Mouse (Mus musculus) ES-Bruce4 (cell line): ENCODE data around the gene Arhgap21. TPM values are rescaled to one million over a fixed set of nuclear protein-coding genes. Genes with fewer than 3 reads are reported as not detected.

Experiments used
- H3K27ac ChIP-seq: 2 replicates; pipeline ENCODE4 v1.5.1; 2012; ENCODE audit warnings: low read length, inconsistent platforms; ENCODE audit not compliant: insufficient read depth
- H3K27me3 ChIP-seq: 2 replicates; pipeline ENCODE4 v1.6.1; 2012; ENCODE audit warnings: mild to moderate bottlenecking, low read length, inconsistent platforms; ENCODE audit not compliant: control insufficient read depth, poor library complexity, insufficient read depth, severe bottlenecking
- H3K36me3 ChIP-seq: 2 replicates; pipeline ENCODE4 v1.6.1; 2012; ENCODE audit warnings: inconsistent platforms, mild to moderate bottlenecking, low read length, moderate library complexity; ENCODE audit not compliant: control insufficient read depth, poor library complexity, insufficient read depth, severe bottlenecking
- H3K4me1 ChIP-seq: one replicate; pipeline ENCODE4 v1.8.1; 2011; ENCODE audit warnings: low read length; ENCODE audit not compliant: control insufficient read depth, insufficient read depth
- H3K4me3 ChIP-seq: 2 replicates; pipeline ENCODE4 v1.5.1; 2011; ENCODE audit warnings: low read depth, mild to moderate bottlenecking, low read length
- H3K9ac ChIP-seq: 2 replicates; pipeline ENCODE4 v1.6.1; 2012; ENCODE audit warnings: low read depth, mild to moderate bottlenecking, inconsistent platforms; ENCODE audit not compliant: poor library complexity, severe bottlenecking
- H3K9me3 ChIP-seq: replicated peaks from 2 replicates; pipeline ENCODE4 v1.6.1; 2012; ENCODE audit warnings: mild to moderate bottlenecking, low read length, inconsistent platforms; ENCODE audit not compliant: control insufficient read depth, poor library complexity, insufficient read depth, severe bottlenecking
- CTCF ChIP-seq: IDR thresholded peaks from one replicate; pipeline ENCODE4 v1.8.1; 2011; ENCODE audit warnings: low read depth, low read length
- EP300 ChIP-seq: IDR thresholded peaks from 2 replicates; pipeline ENCODE4 v1.6.1; 2011; ENCODE audit warnings: low read depth, low read length; ENCODE audit not compliant: insufficient read depth
- POLR2A ChIP-seq: IDR thresholded peaks from one replicate; pipeline ENCODE4 v1.8.1; 2011; ENCODE audit warnings: low read length; ENCODE audit not compliant: insufficient read depth
- polyA plus RNA-seq: library from polyadenylated mRNA; stranded (reverse); fragments of >200 nt; gene quantifications from 2 replicates; pipeline ENCODE4 v1.2.4, GENCODE M21; 2011; ENCODE audit warnings: low read depth; ENCODE audit not compliant: missing spikeins, insufficient read depth, insufficient read length

Gene Arhgap21
- polyA plus RNA-seq, 1 experiment = 154 TPM

DNA sequence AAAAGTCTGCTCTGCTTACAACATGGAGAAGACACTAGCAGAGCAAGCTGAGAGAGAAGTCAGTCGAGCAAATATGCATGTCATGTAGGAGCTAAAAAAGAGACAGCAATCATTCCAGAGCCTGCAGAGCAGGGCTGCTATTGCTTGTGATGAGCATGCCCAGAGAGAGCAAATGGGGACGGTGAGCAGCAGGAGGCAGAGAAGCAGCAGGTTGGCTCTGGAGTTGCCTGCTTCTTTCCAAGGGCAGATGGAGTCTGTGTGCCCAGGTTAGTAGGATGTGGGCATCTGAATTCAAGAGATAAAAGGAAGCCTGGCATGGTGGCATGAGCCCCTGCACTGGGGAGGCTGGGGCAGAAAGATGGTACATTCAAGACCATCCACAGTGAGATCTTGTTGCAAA is 6.4 kb downstream of the Arhgap21 start:
- peaks cover 7% of the 10 kb centered on the region for H3K4me1 ChIP-seq
- TF ChIP-seq CTCF (no peak), POLR2A (no peak), EP300 (no peak)
- no peak overlapping the region for H3K27ac ChIP-seq
- H3K36me3 ChIP-seq = 0 out of 2 replicates have a peak, but pooled peaks cover 2% of the 10 kb centered on the region
- no peaks in the 10 kb centered on the region for H3K27me3 ChIP-seq
- no peak overlapping the region for H3K9ac ChIP-seq
- no peaks in the 10 kb centered on the region for H3K9me3 ChIP-seq
- no peak overlapping the region for H3K4me3 ChIP-seq

DNA sequence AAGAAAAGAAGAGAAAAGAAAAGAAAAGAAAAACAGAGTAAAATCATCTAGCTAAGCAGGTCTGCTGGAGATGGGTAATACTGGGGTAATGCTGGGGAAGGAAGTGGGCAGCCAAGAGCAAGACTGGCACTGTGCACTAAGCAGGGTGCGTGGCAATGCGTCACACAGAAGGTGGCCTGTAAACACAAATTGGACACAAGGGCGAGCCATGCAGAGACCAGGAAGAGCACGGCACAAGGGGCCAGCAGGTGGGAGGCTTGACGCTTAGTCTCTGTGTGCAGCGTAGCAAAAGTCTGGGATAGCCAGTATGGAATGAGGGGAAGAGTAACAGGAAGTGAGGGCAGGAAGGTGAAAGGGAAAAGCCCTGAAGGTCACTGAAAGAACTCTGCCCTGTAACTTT is 6.9 kb downstream of the Arhgap21 start:
- peaks cover 7% of the 10 kb centered on the region for H3K4me1 ChIP-seq
- no peak for TF ChIP-seq POLR2A
- TF ChIP-seq CTCF = no peak
- no peak for TF ChIP-seq EP300
- H3K27ac ChIP-seq = no peak overlapping the region
- no peak overlapping the region for H3K4me3 ChIP-seq
- no peak overlapping the region for H3K9ac ChIP-seq
- H3K36me3 ChIP-seq = 0 out of 2 replicates have a peak, but pooled peaks cover 2% of the 10 kb centered on the region
- H3K9me3 ChIP-seq = no peaks in the 10 kb centered on the region
- no peaks in the 10 kb centered on the region for H3K27me3 ChIP-seq

DNA sequence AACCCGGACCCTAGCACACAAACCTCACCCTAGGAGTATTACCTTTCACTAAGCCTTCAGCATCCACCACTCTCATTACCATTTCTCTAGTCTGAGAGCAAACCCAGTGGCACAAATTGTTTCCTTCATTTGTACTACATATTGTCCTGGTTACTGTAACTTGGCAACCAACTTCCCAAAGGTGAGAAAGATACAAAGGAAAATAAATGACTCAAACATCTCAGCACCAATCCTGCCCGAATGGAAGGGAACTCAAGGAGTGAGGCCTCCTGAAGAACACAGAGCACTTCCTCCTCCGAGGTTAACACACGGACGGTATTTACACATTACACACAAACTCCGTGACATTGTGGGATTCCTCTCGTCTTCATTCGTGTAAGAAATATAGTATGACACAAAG is 7.4 kb downstream of the Arhgap21 start:
- H3K4me3 ChIP-seq = no peak overlapping the region
- H3K9me3 ChIP-seq = no peaks in the 10 kb centered on the region
- no peak overlapping the region for H3K27ac ChIP-seq
- no peak for TF ChIP-seq EP300
- TF ChIP-seq POLR2A = no peak
- TF ChIP-seq CTCF = no peak
- no peaks in the 10 kb centered on the region for H3K27me3 ChIP-seq
- 0 out of 2 replicates have a peak, but pooled peaks cover 2% of the 10 kb centered on the region for H3K36me3 ChIP-seq
- H3K4me1 ChIP-seq = peaks cover 7% of the 10 kb centered on the region
- H3K9ac ChIP-seq = no peak overlapping the region

DNA sequence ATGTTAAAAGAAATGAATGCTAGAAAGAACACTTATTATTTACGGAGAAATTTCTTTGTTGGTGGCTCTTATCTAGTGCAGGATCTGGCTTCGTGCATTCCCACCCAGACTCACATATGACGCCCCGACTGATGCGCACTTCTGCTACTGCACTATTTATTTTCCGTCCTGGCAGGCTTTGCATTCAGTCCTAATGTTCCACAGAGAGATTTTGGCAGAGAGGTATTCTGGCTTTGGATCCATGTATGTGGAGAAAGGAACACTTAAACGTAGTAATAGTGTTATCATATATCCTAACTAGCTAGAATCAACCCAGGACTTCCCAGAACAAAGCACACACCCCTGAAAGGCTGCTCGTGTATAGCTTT is 8.0 kb downstream of the Arhgap21 start:
- no peaks in the 10 kb centered on the region for H3K27me3 ChIP-seq
- no peak overlapping the region for H3K9ac ChIP-seq
- no peak overlapping the region for H3K4me3 ChIP-seq
- no peaks in the 10 kb centered on the region for H3K9me3 ChIP-seq
- no peak overlapping the region for H3K27ac ChIP-seq
- TF ChIP-seq POLR2A (no peak), EP300 (no peak)
- 0 out of 2 replicates have a peak, but pooled peaks cover 2% of the 10 kb centered on the region for H3K36me3 ChIP-seq
- peaks cover 7% of the 10 kb centered on the region for H3K4me1 ChIP-seq

DNA sequence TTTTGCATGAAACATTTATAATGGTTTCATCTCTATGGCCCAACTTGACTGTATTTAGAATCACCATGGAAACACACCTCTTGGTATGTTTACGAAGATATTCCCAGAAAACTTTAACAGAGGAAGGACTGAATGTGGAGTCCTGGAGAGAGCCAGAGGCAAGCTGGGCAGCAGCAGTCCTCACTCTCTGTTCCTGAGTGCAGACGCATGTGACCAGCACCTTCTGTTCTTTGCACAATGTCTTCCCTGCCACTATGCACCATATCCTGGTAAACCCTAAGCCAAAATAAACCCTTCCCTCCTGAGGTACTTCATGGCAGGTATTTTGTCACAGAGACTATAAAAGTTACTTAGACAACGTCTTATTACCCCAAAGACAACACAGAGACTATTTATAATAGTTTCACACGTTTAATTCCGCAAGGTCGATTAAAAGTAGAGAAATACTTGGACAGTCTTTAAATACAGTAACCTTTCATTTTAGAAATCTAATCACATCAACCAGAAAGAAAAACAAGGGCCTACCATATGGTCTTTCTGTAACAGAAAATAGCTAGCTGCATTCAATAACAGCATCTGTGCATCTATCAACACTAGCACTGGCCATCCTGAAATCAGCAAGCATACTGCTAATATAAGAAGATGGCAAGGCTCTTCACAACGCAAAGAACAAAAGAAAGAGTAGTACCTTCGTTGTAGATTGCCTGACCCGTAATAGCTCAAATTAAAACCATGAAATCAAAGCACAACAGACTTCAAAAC is 8.6 kb downstream of the Arhgap21 start:
- no peak overlapping the region for H3K4me3 ChIP-seq
- no peak overlapping the region for H3K9ac ChIP-seq
- H3K9me3 ChIP-seq = no peaks in the 10 kb centered on the region
- no peak overlapping the region for H3K27ac ChIP-seq
- TF ChIP-seq CTCF (no peak), EP300 (no peak), POLR2A (no peak)
- peaks cover 7% of the 10 kb centered on the region for H3K4me1 ChIP-seq
- H3K36me3 ChIP-seq = 0 out of 2 replicates have a peak, but pooled peaks cover 2% of the 10 kb centered on the region
- no peaks in the 10 kb centered on the region for H3K27me3 ChIP-seq

DNA sequence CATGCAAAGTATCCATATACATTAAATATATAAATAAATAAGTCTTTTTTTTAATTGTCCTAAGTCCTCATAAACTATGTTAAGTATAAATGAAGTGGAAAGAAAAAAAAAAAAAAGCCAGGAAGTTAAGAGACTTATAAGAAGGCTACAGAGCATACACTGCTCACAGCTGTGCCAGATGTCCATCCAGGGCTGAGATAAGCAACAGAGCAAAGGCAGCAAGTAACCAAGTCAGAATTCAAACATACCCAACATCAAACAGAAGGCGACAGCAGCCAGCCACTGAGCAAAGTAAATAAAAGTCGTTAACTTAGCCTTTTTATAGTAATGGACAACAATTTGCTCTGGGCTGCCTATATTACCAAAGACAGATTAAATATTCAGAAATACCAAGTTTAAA is 9.6 kb downstream of the Arhgap21 start:
- Histone ChIP-seq H3K4me1 (peaks cover 7% of the 10 kb centered on the region), H3K36me3 (0 out of 2 replicates have a peak, but pooled peaks cover 2% of the 10 kb centered on the region), H3K27ac (no peak overlapping the region), H3K9me3 (no peaks in the 10 kb centered on the region), H3K4me3 (no peak overlapping the region), H3K9ac (no peak overlapping the region), H3K27me3 (no peaks in the 10 kb centered on the region)
- TF ChIP-seq CTCF = no peak
